Mouse (Mus musculus) urinary bladder, postnatal 36 days (tissue): Measurements from ENCODE around the gene Tekt3.

Experiments
- DNase-seq, 2 experiments: peaks; one replicate each; pipeline ENCODE4 v3.0.0; 2022; ENCODE audit warnings: low spot score in 2 of 2, mixed read lengths in 1 of 2

Tekt3 gene

GRCm38 (mm10) chr11:63061446-63061845 is at the start of gene Tekt3:
Gene Tekt3, plus strand, starts transcription at chr11:63061654.
- no peak for DNase-seq

GRCm38 (mm10) chr11:63017327-63018082 is 43.9 kb upstream of the Tekt3 start:
- no peak for DNase-seq

- DNase-seq: no peak
Observed at GRCm38 (mm10) chr11:63018083-63018622, 43.3 kb upstream of the Tekt3 start.

GRCm38 (mm10) chr11:63020633-63021032 is 40.8 kb upstream of the Tekt3 start:
- DNase-seq: no peak

- DNase-seq: no peak
Observed at GRCm38 (mm10) chr11:63021141-63021806, 40.2 kb upstream of the Tekt3 start.

GRCm38 (mm10) chr11:63023461-63023860 is 38.0 kb upstream of the Tekt3 start:
- peak in 1 of 2 experiments; percentile 52 for DNase-seq

GRCm38 (mm10) chr11:63024136-63024535 is 37.3 kb upstream of the Tekt3 start:
- no peak for DNase-seq

GRCm38 (mm10) chr11:63025476-63025875 is 36.0 kb upstream of the Tekt3 start:
- DNase-seq: peak in 1 of 2 experiments; percentile 52

GRCm38 (mm10) chr11:63026651-63027141 is 34.8 kb upstream of the Tekt3 start:
- DNase-seq: peak; percentile 33 to 77

- DNase-seq: no peak
Observed at GRCm38 (mm10) chr11:63028131-63028530, 33.3 kb upstream of the Tekt3 start.

- DNase-seq: no peak
Observed at GRCm38 (mm10) chr11:63029148-63029714, 32.2 kb upstream of the Tekt3 start.

- DNase-seq: no peak
Observed at GRCm38 (mm10) chr11:63029721-63030120, 31.7 kb upstream of the Tekt3 start.

GRCm38 (mm10) chr11:63035420-63036211 is 25.8 kb upstream of the Tekt3 start:
- no peak for DNase-seq

GRCm38 (mm10) chr11:63040002-63040661 is 21.3 kb upstream of the Tekt3 start:
- DNase-seq: no peak

GRCm38 (mm10) chr11:63045771-63046170 is 15.7 kb upstream of the Tekt3 start:
- no peak for DNase-seq

- no peak for DNase-seq
Observed at GRCm38 (mm10) chr11:63046380-63046779, 15.1 kb upstream of the Tekt3 start.

- no peak for DNase-seq
Observed at GRCm38 (mm10) chr11:63050362-63050932, 11.0 kb upstream of the Tekt3 start.

GRCm38 (mm10) chr11:63051041-63051440 is 10.4 kb upstream of the Tekt3 start:
- DNase-seq: no peak

- DNase-seq: no peak
Observed at GRCm38 (mm10) chr11:63051996-63052395, 9.5 kb upstream of the Tekt3 start.

- DNase-seq: no peak
Observed at GRCm38 (mm10) chr11:63055596-63055995, 5.9 kb upstream of the Tekt3 start.
